Mouse (Mus musculus) spleen, adult 2 months (tissue): ENCODE measurements around the gene Wdcp.

ENCODE experiments used
- CTCF ChIP-seq: fragments of 200-500 bp; IDR thresholded peaks from 2 replicates; pipeline ENCODE4 v1.5.1; 2011; ENCODE audit warnings: mild to moderate bottlenecking, inconsistent platforms; ENCODE audit not compliant: insufficient read depth, insufficient read length, insufficient replicate concordance; ENCODE audit errors: extremely low read depth
- POLR2A ChIP-seq: fragments of 200-500 bp; IDR thresholded peaks from 2 replicates; pipeline ENCODE4 v1.6.1; 2011; ENCODE audit warnings: low read depth, low read length, inconsistent platforms

GRCm38 (mm10) chr12:4872273-4872672 is 29.2 kb downstream of the Wdcp start:
- TF ChIP-seq CTCF (no peak), POLR2A (no peak)
